15 mouse cellular contexts compared by ENCODE assay signal in genomic region chr16:91262467-91263220, GRCm38 (mm10). TPM values are rescaled to one million over a fixed set of nuclear protein-coding genes. Genes with fewer than 3 reads are reported as not detected.
DNase-seq lines count a peak whose midpoint lies in the region; ATAC-seq and TF ChIP-seq lines count a peak whose summit lies in the region.
"Had no signal": no experiment of that assay in that cellular context is flagged by ENCODE, and none has a peak within 500 bp of the region (broad histone marks: within the 10 kb centered on the region; RNA-seq: fewer than 3 reads in every experiment).

No protein-coding gene starts in this region.

- no peaks in the 10 kb centered on the region for H3K9me3 ChIP-seq in forebrain, embryonic 13.5 days (replicated peaks)
- H3K9me3 ChIP-seq in forebrain, embryonic 12.5 days: no peaks in the 10 kb centered on the region
- no peaks in the 10 kb centered on the region for H3K9me3 ChIP-seq in forebrain, postnatal 0 days (ENCODE audit: low read length)
- H3K9me3 ChIP-seq in midbrain, embryonic 15.5 days: no peaks in the 10 kb centered on the region
- no peaks in the 10 kb centered on the region for H3K9me3 ChIP-seq in kidney, embryonic 16.5 days (ENCODE audit: low read length)
- H3K9me3 ChIP-seq: heart, embryonic 15.5 days; liver, embryonic 15.5 days had no signal

- no peak for TF ChIP-seq CTCF in forebrain, postnatal 0 days (IDR thresholded peaks at IDR 0.05; ENCODE audit: low read depth)

- peaks cover 10% of the 10 kb centered on the region for H3K4me1 ChIP-seq in forebrain, embryonic 13.5 days
- peaks cover 9% of the 10 kb centered on the region for H3K4me1 ChIP-seq in forebrain, embryonic 12.5 days
- no peaks in the 10 kb centered on the region for H3K4me1 ChIP-seq in forebrain, postnatal 0 days (ENCODE audit: insufficient read depth)
- H3K4me1 ChIP-seq in midbrain, embryonic 15.5 days: no peaks in the 10 kb centered on the region
- no peaks in the 10 kb centered on the region for H3K4me1 ChIP-seq in kidney, embryonic 16.5 days (ENCODE audit: insufficient read depth, low read length)
- H3K4me1 ChIP-seq: heart, embryonic 15.5 days; liver, embryonic 15.5 days had no signal

- DNase-seq in Muller cell, postnatal 12 days (ENCODE audit: inconsistent ontology term): peak; percentile 83
- peak; percentile 69 for DNase-seq in forebrain, postnatal 0 days
- no peak for DNase-seq in kidney, postnatal 36 days
- no peak for DNase-seq in thymus, postnatal 0 days (ENCODE audit: low spot score)
- DNase-seq: gastrocnemius, adult 2 months; kidney, adult 18-20 months; thymus, postnatal 25 days had no signal

- peaks cover 95% of the 10 kb centered on the region for H3K27me3 ChIP-seq in forebrain, embryonic 13.5 days
- H3K27me3 ChIP-seq in forebrain, embryonic 12.5 days: peaks cover 98% of the 10 kb centered on the region
- H3K27me3 ChIP-seq in forebrain, postnatal 0 days (ENCODE audit: insufficient read depth, low read length): peaks cover 34% of the 10 kb centered on the region
- peaks cover 39% of the 10 kb centered on the region for H3K27me3 ChIP-seq in midbrain, embryonic 15.5 days (replicated peaks)
- peaks cover 92% of the 10 kb centered on the region for H3K27me3 ChIP-seq in kidney, embryonic 16.5 days (ENCODE audit: insufficient read depth, low read length)

- no peak overlapping the region for H3K4me2 ChIP-seq in forebrain, embryonic 13.5 days
- H3K4me2 ChIP-seq in forebrain, embryonic 12.5 days: no peak overlapping the region
- no peak overlapping the region for H3K4me2 ChIP-seq in forebrain, postnatal 0 days (ENCODE audit: low read depth)
- no peak overlapping the region for H3K4me2 ChIP-seq in midbrain, embryonic 15.5 days
- no peak overlapping the region for H3K4me2 ChIP-seq in kidney, embryonic 16.5 days (replicated peaks; ENCODE audit: low read depth, low read length)
- H3K4me2 ChIP-seq: heart, embryonic 15.5 days; liver, embryonic 15.5 days had no signal

- no peak overlapping the region for H3K9ac ChIP-seq in forebrain, embryonic 13.5 days
- no peak overlapping the region for H3K9ac ChIP-seq in forebrain, embryonic 12.5 days
- H3K9ac ChIP-seq in forebrain, postnatal 0 days: no peak overlapping the region
- no peak overlapping the region for H3K9ac ChIP-seq in midbrain, embryonic 15.5 days
- no peak overlapping the region for H3K9ac ChIP-seq in kidney, embryonic 16.5 days (replicated peaks; ENCODE audit: low read length)
- H3K9ac ChIP-seq: heart, embryonic 15.5 days; liver, embryonic 15.5 days had no signal

- 19% methylated on average over 12 of the region's 12 CpGs for WGBS in forebrain, embryonic 13.5 days
- WGBS in forebrain, embryonic 12.5 days: 24% methylated on average over 12 of the region's 12 CpGs
- WGBS in forebrain, postnatal 0 days: 15% methylated on average over 12 of the region's 12 CpGs
- WGBS in midbrain, embryonic 15.5 days: 21% methylated on average over 12 of the region's 12 CpGs
- 26% methylated on average over 12 of the region's 12 CpGs for WGBS in kidney, embryonic 16.5 days

- no peaks in the 10 kb centered on the region for H3K36me3 ChIP-seq in forebrain, embryonic 13.5 days (ENCODE audit: poor library complexity, severe bottlenecking)
- H3K36me3 ChIP-seq in forebrain, embryonic 12.5 days (replicated peaks): no peaks in the 10 kb centered on the region
- no peaks in the 10 kb centered on the region for H3K36me3 ChIP-seq in forebrain, postnatal 0 days (ENCODE audit: insufficient read depth)
- H3K36me3 ChIP-seq in midbrain, embryonic 15.5 days (replicated peaks): no peaks in the 10 kb centered on the region
- no peaks in the 10 kb centered on the region for H3K36me3 ChIP-seq in kidney, embryonic 16.5 days (ENCODE audit: insufficient read depth, low read length)
- H3K36me3 ChIP-seq: heart, embryonic 15.5 days; liver, embryonic 15.5 days had no signal

- no peak overlapping the region for H3K4me3 ChIP-seq in forebrain, embryonic 13.5 days
- no peak overlapping the region for H3K4me3 ChIP-seq in forebrain, embryonic 12.5 days (replicated peaks)
- H3K4me3 ChIP-seq in forebrain, postnatal 0 days (ENCODE audit: low read depth, low read length): no peak overlapping the region
- no peak overlapping the region for H3K4me3 ChIP-seq in midbrain, embryonic 15.5 days
- no peak overlapping the region for H3K4me3 ChIP-seq in kidney, embryonic 16.5 days (ENCODE audit: low read length)
- H3K4me3 ChIP-seq: gastrocnemius, adult 2 months; heart, embryonic 15.5 days; liver, embryonic 15.5 days had no signal

- peak; percentile 38; the same call in 1 of the 2 replicates for ATAC-seq in forebrain, embryonic 13.5 days
- ATAC-seq in forebrain, embryonic 12.5 days (ENCODE audit: low FRiP score): no peak
- peak; percentile 84 for ATAC-seq in forebrain, postnatal 0 days
- peak; percentile 74 for ATAC-seq in midbrain, embryonic 15.5 days (replicated peaks)
- no peak for ATAC-seq in kidney, embryonic 16.5 days (ENCODE audit: low FRiP score, low TSS enrichment)

- H3K27ac ChIP-seq in forebrain, embryonic 13.5 days: no peak overlapping the region
- no peak overlapping the region for H3K27ac ChIP-seq in forebrain, embryonic 12.5 days
- 0 out of 2 replicates have a peak overlapping the region, but pooled peaks have one; percentile 21 for H3K27ac ChIP-seq in forebrain, postnatal 0 days (ENCODE audit: low read depth, low read length)
- 0 out of 2 replicates have a peak overlapping the region, but pooled peaks have one; percentile 7 for H3K27ac ChIP-seq in midbrain, embryonic 15.5 days
- no peak overlapping the region for H3K27ac ChIP-seq in kidney, embryonic 16.5 days (ENCODE audit: low read length)
- H3K27ac ChIP-seq: gastrocnemius, adult 2 months; heart, embryonic 15.5 days; liver, embryonic 15.5 days had no signal

RNA-seq across cellular contexts. Expression of gene Olig1, which starts 6.9 kb away (rescaled TPM):
- polyA plus RNA-seq in forebrain, embryonic 13.5 days (2015; fragmentation: Nextera tagmentation; extraction: Ambion mirVana): 7.5 and 8.7 TPM in 2 replicates
- polyA plus RNA-seq in forebrain, embryonic 12.5 days (2016; fragmentation: Nextera tagmentation; extraction: Ambion mirVana): 9.9 and 11.8 TPM in 2 replicates
- total RNA-seq in forebrain, postnatal 0 days (2014; rRNA removed): 103 and 130 TPM in 2 replicates
- 127 and 138 TPM in 2 replicates for polyA plus RNA-seq in forebrain, postnatal 0 days (2015; fragmentation: Nextera tagmentation; extraction: Ambion mirVana)
- 79.2 and 81.5 TPM in 2 replicates for polyA plus RNA-seq in midbrain, embryonic 15.5 days (2015; fragmentation: Nextera tagmentation; extraction: Ambion mirVana)
- polyA plus RNA-seq in kidney, embryonic 16.5 days (2015; fragmentation: Nextera tagmentation; extraction: Ambion mirVana): 0.14 TPM in 1 of 2 replicates, not detected in the other
- polyA plus RNA-seq in thymus, postnatal 0 days (2015; fragmentation: Nextera tagmentation; extraction: Ambion mirVana): 0.13 and 0.16 TPM in 2 replicates
- total RNA-seq: gastrocnemius, adult 2 months; megakaryocyte, adult 5-6 weeks; neutrophil, adult 5-6 weeks had no signal

RNA-seq across cellular contexts. Expression of gene Olig2, which starts 37.4 kb away (rescaled TPM):
- 6.3 and 8.4 TPM in 2 replicates for polyA plus RNA-seq in forebrain, embryonic 13.5 days (2015; fragmentation: Nextera tagmentation; extraction: Ambion mirVana)
- 20.8 and 28.1 TPM in 2 replicates for polyA plus RNA-seq in forebrain, embryonic 12.5 days (2016; fragmentation: Nextera tagmentation; extraction: Ambion mirVana)
- total RNA-seq in forebrain, postnatal 0 days (2014; rRNA removed): 32.8 and 41.0 TPM in 2 replicates
- 11.6 and 14.7 TPM in 2 replicates for polyA plus RNA-seq in forebrain, postnatal 0 days (2015; fragmentation: Nextera tagmentation; extraction: Ambion mirVana)
- 10.4 and 10.7 TPM in 2 replicates for polyA plus RNA-seq in midbrain, embryonic 15.5 days (2015; fragmentation: Nextera tagmentation; extraction: Ambion mirVana)
- polyA plus RNA-seq in kidney, embryonic 16.5 days (2015; fragmentation: Nextera tagmentation; extraction: Ambion mirVana): not detected in 2 replicates
- polyA plus RNA-seq in thymus, postnatal 0 days (2015; fragmentation: Nextera tagmentation; extraction: Ambion mirVana): 0.05 TPM in 1 of 2 replicates, not detected in the other
- total RNA-seq: gastrocnemius, adult 2 months; neutrophil, adult 5-6 weeks had no signal
- polyA plus RNA-seq: heart, embryonic 15.5 days; liver, embryonic 15.5 days had no signal

Comparison
In these comparisons a context has a peak if more than half of its experiments do, and no peak if none do; other contexts are left out.
1. ATAC-seq: peak in forebrain, embryonic 13.5 days (single experiment), forebrain, postnatal 0 days (single experiment) and midbrain, embryonic 15.5 days (single experiment); none in forebrain, embryonic 12.5 days (single experiment) and kidney, embryonic 16.5 days (single experiment).
2. H3K27ac ChIP-seq: peak in forebrain, postnatal 0 days (single experiment) and midbrain, embryonic 15.5 days (single experiment); none in forebrain, embryonic 13.5 days (single experiment), forebrain, embryonic 12.5 days (single experiment) and kidney, embryonic 16.5 days (single experiment).
3. DNase-seq: peak in Muller cell, postnatal 12 days (single experiment) and forebrain, postnatal 0 days (single experiment); none in kidney, postnatal 36 days (0 of 2) and thymus, postnatal 0 days (single experiment).